Mouse (Mus musculus) liver, embryonic 12.5 days (tissue): ENCODE measurements at regions not wholly inside any gene's neighbourhood (a gene's known extent, or its start where the extent isn't known, plus 50 kb on each side); places are given as distances from the start of the nearest gene placed in this dataset.

Experiments used
- ATAC-seq: fragments of 200-750 bp; cut with Nextera tagmentation; 2 replicates; pipeline ENCODE4 v1.8.0; 2017; ENCODE audit warnings: moderate number of reproducible peaks, mild to moderate bottlenecking, moderate library complexity
- H3K27ac ChIP-seq: fragments of 300-500 bp; sonication (generic); 2 replicates; pipeline ENCODE4 v1.5.1; 2016; ENCODE audit warnings: mild to moderate bottlenecking
- H3K27me3 ChIP-seq: fragments of 300-500 bp; sonication (generic); replicated peaks from 2 replicates; pipeline ENCODE4 v1.6.1; 2016; ENCODE audit warnings: mild to moderate bottlenecking, moderate library complexity
- H3K36me3 ChIP-seq: fragments of 300-500 bp; sonication (generic); 2 replicates; pipeline ENCODE4 v1.6.1; 2016; ENCODE audit warnings: mild to moderate bottlenecking, moderate library complexity
- H3K4me1 ChIP-seq: fragments of 300-500 bp; sonication (generic); 2 replicates; pipeline ENCODE4 v1.6.1; 2016
- H3K4me2 ChIP-seq: fragments of 300-500 bp; sonication (generic); 2 replicates; pipeline ENCODE4 v1.6.1; 2016; ENCODE audit warnings: mild to moderate bottlenecking, moderate library complexity
- H3K4me3 ChIP-seq: fragments of 300-500 bp; sonication (generic); 2 replicates; pipeline ENCODE4 v1.5.1; 2016; ENCODE audit warnings: mild to moderate bottlenecking, moderate library complexity
- H3K9ac ChIP-seq: fragments of 300-500 bp; sonication (generic); 2 replicates; pipeline ENCODE4 v1.6.1; 2016; ENCODE audit warnings: mild to moderate bottlenecking, moderate library complexity
- H3K9me3 ChIP-seq: fragments of 300-500 bp; sonication (generic); replicated peaks from 2 replicates; pipeline ENCODE4 v1.6.1; 2016; ENCODE audit warnings: mild to moderate bottlenecking, moderate library complexity
- WGBS: fragments of 180-500 bp; shearing (Covaris S2); methylation state at CpG from one replicate; pipeline ENCODE4 v1.1.7; 2016; ENCODE audit not compliant: insufficient replicate concordance; 5-methylcytosine and 5-hydroxymethylcytosine counted together

DNA sequence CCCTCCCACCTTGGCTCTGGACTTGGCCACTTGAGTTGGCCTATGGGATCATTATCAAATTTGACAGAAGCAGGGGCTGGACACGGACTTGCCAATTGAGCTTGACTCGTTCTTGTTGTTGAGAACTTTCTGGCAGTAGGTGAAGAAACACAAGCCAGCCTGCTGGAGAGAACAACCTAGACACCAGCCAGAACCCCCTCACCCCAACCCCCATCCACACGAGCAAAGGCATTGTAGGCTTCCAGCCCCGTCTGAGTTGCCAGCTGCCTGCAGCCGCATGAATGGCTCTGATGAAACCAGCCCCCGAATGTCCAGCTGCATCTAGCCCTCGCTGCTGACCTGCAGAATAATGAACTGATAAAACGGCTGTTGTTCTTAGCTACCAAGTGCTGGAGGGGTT is 98.7 kb upstream of the Magi3 start:
- no peaks in the 10 kb centered on the region for H3K9me3 ChIP-seq
- peak overlapping the region; percentile 4; the same call in 1 of the 2 replicates for H3K4me2 ChIP-seq
- H3K4me3 ChIP-seq, result no peak overlapping the region
- H3K4me1 ChIP-seq, result peaks cover 10% of the 10 kb centered on the region
- H3K27me3 ChIP-seq, result no peaks in the 10 kb centered on the region
- no peak overlapping the region for H3K27ac ChIP-seq
- H3K36me3 ChIP-seq, result no peaks in the 10 kb centered on the region
- no peak for ATAC-seq
- WGBS, result 29% methylated on average over 8 of the region's 8 CpGs
- H3K9ac ChIP-seq, result no peak overlapping the region

DNA sequence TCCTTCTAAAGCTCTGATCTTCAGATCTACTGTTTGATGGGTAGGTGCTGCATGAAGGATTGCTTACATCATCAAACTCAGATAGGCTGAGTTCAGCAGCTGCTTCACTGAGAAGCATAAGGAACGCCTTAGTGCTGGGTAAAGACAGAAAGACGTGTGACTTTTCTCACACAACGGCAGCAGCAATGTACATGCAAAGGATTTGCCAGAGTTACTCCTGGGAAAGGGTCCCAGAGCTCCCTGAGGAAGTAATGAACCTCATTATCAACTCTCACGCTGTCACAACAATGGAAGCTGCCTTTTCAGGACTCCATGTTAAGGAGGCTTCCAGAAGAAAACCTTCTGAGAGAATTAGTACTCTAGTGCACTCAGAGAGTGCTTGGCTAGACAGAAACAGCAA is 97.4 kb upstream of the Magi3 start:
- Histone ChIP-seq H3K27me3 (no peaks in the 10 kb centered on the region), H3K36me3 (no peaks in the 10 kb centered on the region), H3K27ac (no peak overlapping the region), H3K4me3 (no peak overlapping the region), H3K9me3 (no peaks in the 10 kb centered on the region), H3K4me2 (no peak overlapping the region), H3K4me1 (peaks cover 10% of the 10 kb centered on the region), H3K9ac (no peak overlapping the region)
- WGBS, result 66% methylated on average over 4 of the region's 4 CpGs
- ATAC-seq, result no peak

DNA sequence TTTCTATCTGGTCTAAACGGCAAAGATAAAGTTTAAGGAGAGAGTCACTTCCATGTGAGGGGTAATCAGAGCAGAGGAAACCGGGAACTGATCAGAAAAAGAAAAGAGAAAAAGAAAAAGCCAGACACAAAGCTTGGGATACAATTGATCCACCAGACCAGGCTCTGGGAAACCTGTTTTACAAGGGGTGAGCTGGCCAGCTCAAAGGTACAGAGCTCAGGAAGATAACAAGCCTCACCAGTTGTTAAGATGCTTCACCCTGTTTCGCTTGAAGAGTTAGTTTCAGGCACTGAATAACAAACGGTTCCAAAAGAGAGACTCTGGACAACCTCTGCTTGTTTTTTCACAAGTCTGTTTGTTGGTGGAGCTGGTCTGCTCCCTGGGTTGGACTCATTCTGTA is 92.9 kb upstream of the Magi3 start:
- Histone ChIP-seq H3K9me3 (no peaks in the 10 kb centered on the region), H3K4me2 (no peak overlapping the region), H3K36me3 (no peaks in the 10 kb centered on the region), H3K9ac (no peak overlapping the region), H3K27ac (no peak overlapping the region), H3K4me1 (no peaks in the 10 kb centered on the region), H3K4me3 (no peak overlapping the region), H3K27me3 (no peaks in the 10 kb centered on the region)
- no peak for ATAC-seq
- WGBS, result 51% methylated on average over 4 of the region's 4 CpGs

DNA sequence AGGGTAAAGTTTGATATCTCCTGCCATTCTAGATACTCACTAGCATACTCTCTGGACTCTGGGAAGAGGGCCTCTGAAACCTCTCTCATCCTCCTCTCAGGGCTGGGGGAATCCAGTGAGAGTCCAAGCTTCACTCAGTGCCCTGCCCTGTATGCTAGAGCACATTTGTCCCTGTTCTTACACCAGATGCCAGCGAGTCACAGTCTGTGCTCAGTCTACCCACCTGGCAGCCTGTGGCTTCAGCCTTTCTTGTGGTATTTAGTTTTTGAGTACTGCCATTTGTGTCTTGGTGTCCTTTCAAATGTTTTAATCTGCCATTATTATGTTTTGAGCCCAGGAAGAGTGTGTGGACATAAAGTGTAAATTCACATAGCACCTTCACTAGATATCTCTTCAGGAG is 86.8 kb upstream of the Magi3 start:
- no peak overlapping the region for H3K4me3 ChIP-seq
- no peak overlapping the region for H3K9ac ChIP-seq
- H3K9me3 ChIP-seq, result no peaks in the 10 kb centered on the region
- WGBS, result 69% methylated on average over 1 of the region's 1 CpGs
- no peak for ATAC-seq
- H3K36me3 ChIP-seq, result no peaks in the 10 kb centered on the region
- H3K27me3 ChIP-seq, result 0 out of 2 replicates have a peak, but pooled peaks cover 5% of the 10 kb centered on the region
- no peak overlapping the region for H3K4me2 ChIP-seq
- no peak overlapping the region for H3K27ac ChIP-seq
- H3K4me1 ChIP-seq, result no peaks in the 10 kb centered on the region

DNA sequence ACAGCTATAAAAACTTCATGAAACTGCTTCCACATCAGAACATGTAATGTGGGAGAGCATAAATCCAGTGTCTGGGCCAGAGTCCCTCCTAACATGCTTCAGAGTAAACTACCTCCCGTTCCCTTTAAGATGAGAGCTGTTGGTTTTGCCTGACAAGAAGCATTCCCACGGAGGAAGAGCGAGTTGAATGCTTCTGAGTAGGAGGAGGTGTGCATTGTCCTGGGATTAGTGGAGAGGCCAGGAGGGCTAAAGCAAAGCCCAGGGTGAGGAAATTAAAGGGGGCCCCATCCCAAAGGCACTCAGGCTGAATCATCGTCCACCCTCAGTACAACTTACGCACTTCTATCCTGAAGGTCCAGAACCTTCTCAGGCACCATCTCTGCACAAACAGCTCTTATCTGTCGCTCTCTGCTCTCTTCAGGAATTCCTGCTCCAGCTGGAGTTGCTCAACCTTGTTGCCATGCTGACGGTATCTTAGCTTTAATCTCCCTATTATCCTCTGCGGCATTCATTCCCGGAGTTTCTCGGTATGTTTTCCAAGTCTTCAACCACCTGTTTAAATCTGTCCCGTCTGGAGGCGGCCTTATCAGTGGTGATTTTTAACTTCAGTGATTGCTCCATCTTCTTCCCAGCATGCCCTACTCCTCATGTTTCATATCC is 85.9 kb upstream of the Magi3 start:
- no peaks in the 10 kb centered on the region for H3K36me3 ChIP-seq
- H3K4me1 ChIP-seq, result no peaks in the 10 kb centered on the region
- 47% methylated on average over 12 of the region's 12 CpGs for WGBS
- H3K27me3 ChIP-seq, result 0 out of 2 replicates have a peak, but pooled peaks cover 5% of the 10 kb centered on the region
- no peaks in the 10 kb centered on the region for H3K9me3 ChIP-seq
- no peak overlapping the region for H3K4me2 ChIP-seq
- H3K4me3 ChIP-seq, result no peak overlapping the region
- H3K9ac ChIP-seq, result no peak overlapping the region
- ATAC-seq, result no peak
- no peak overlapping the region for H3K27ac ChIP-seq

DNA sequence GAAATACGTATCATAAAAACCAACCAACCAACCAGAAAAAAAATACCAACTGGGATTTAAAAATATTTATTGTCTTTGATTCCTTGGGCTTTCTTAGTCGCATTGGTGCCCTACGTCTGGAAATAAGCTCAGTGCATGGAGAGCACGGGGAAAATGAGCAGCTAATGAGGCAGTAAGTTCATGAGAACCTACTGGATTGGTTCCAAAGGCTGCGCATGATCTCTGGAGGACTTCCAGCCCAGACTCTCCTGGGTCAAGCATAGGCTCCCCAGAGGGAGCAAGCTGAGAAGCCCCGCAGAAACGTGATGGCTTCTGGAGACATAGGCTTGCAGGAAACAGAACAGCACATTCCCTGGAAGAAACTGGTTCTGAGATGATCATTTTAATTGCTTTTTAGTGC is 83.4 kb upstream of the Magi3 start:
- no peak overlapping the region for H3K27ac ChIP-seq
- H3K4me2 ChIP-seq, result no peak overlapping the region
- no peaks in the 10 kb centered on the region; the same call in 1 of the 2 replicates for H3K4me1 ChIP-seq
- no peak for ATAC-seq
- no peaks in the 10 kb centered on the region for H3K9me3 ChIP-seq
- H3K4me3 ChIP-seq, result no peak overlapping the region
- H3K9ac ChIP-seq, result no peak overlapping the region
- 61% methylated on average over 7 of the region's 7 CpGs for WGBS
- 0 out of 2 replicates have a peak, but pooled peaks cover 5% of the 10 kb centered on the region for H3K27me3 ChIP-seq
- H3K36me3 ChIP-seq, result no peaks in the 10 kb centered on the region

DNA sequence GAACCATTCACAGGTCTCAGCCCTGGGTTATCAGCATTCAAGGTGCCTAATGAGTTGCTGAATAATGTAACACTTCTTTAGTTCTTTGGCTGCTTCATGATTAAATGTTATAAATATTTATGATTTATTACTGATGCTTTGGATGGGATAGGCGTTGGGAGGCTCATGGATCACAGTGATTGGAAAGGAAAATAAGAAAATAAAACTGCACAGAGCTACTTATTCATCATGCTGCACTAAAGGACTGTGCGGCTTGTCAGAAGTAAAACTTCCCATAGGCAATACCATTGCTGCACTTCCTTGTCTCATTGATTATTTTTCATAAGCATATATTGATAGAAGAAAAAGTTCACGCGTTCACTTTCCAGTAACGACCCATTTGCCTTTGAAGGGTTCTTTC is 80.0 kb upstream of the Magi3 start:
- no peak overlapping the region for H3K27ac ChIP-seq
- 76% methylated on average over 5 of the region's 5 CpGs for WGBS
- ATAC-seq, result no peak
- no peak overlapping the region for H3K4me2 ChIP-seq
- H3K4me1 ChIP-seq, result no peaks in the 10 kb centered on the region; the same call in 1 of the 2 replicates
- no peak overlapping the region for H3K9ac ChIP-seq
- no peak overlapping the region for H3K4me3 ChIP-seq
- H3K36me3 ChIP-seq, result no peaks in the 10 kb centered on the region
- no peaks in the 10 kb centered on the region for H3K9me3 ChIP-seq
- H3K27me3 ChIP-seq, result no peaks in the 10 kb centered on the region

DNA sequence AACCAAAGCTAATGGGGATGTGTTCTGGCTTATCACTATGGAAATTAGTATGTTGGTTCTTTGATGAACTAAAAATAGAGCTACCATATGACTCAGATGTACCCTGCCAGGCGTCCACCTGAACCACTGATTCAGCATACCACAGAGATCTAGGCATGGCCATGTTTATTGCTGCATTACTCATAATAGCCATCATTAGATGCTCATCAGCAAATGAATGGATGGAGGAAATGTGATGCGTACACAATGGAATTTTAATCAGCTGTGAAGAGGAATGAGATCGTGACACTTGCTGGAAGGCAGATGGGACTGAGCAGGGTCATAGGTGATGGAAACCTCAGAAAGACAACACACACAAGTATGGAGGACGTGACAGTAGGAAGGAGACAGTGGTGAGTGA is 78.7 kb upstream of the Magi3 start:
- H3K4me1 ChIP-seq, result no peaks in the 10 kb centered on the region; the same call in 1 of the 2 replicates
- no peak overlapping the region for H3K9ac ChIP-seq
- H3K27ac ChIP-seq, result no peak overlapping the region
- H3K9me3 ChIP-seq, result no peaks in the 10 kb centered on the region
- no peak overlapping the region for H3K4me2 ChIP-seq
- no peaks in the 10 kb centered on the region for H3K27me3 ChIP-seq
- H3K4me3 ChIP-seq, result no peak overlapping the region
- WGBS, result 54% methylated on average over 4 of the region's 4 CpGs
- no peaks in the 10 kb centered on the region for H3K36me3 ChIP-seq
- ATAC-seq, result no peak

DNA sequence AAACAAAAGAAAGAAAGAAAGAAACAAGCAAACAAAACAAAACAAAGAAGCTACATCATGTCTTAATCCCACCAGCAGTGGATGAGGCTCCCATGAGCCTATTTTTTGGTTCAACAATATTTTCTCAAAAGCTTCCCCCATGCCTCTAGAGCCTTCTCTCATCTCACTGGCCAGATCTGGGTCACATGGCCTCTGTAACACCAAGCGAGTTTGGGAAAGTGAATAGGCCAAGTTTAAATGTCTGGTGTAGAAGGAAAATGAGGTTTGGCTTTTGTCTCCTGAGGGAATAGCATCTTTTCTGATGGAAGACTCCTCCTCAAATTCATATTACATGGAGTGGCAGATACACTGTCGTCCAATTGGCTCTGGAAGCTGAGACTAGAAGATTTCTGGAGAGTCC is 78.2 kb upstream of the Magi3 start:
- Histone ChIP-seq H3K9ac (no peak overlapping the region), H3K27me3 (no peaks in the 10 kb centered on the region), H3K36me3 (no peaks in the 10 kb centered on the region), H3K4me1 (no peaks in the 10 kb centered on the region; the same call in 1 of the 2 replicates), H3K9me3 (no peaks in the 10 kb centered on the region), H3K4me2 (no peak overlapping the region), H3K4me3 (no peak overlapping the region), H3K27ac (no peak overlapping the region)
- no peak for ATAC-seq
- WGBS, result 65% methylated on average over 2 of the region's 2 CpGs

DNA sequence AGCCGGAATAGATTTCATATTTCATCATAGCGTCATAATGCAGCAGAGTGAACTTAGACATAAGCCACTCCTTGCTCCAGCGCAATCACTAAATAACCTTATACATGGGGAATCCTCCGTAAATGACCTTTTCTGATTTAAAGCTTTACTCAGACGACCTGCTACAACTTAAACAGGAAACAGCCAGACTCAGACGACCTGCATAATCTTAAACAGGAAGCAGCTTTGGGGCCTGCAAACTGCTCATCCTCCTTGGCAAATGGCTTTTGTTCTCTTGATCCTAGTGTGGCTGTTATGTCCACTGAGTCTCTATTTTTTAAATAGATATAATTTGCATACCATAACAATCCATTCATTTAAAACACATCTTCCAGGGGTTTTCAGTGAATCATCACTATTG is 76.9 kb upstream of the Magi3 start:
- Histone ChIP-seq H3K27me3 (no peaks in the 10 kb centered on the region), H3K36me3 (no peaks in the 10 kb centered on the region), H3K9ac (no peak overlapping the region), H3K4me3 (no peak overlapping the region), H3K4me2 (no peak overlapping the region), H3K27ac (no peak overlapping the region), H3K9me3 (no peaks in the 10 kb centered on the region), H3K4me1 (no peaks in the 10 kb centered on the region; the same call in 1 of the 2 replicates)
- 43% methylated on average over 6 of the region's 6 CpGs for WGBS
- ATAC-seq, result no peak

DNA sequence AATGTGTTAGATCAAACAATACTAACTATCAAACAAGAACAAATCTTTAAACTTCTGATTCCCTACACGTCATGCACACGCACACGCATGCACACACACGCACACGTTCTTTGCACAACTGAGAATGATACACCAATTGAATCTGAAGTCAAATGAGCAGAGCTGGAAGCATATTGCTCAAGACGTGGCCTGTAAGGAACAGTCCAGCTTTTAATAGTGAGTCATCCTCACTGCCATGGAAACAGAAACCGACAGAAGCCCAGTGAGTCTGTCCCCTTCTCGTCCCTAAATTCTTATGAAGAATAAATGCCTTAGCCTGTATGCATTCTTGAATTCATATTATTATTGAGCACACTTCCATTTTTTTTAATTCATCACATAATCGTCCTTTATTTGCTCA is 75.7 kb upstream of the Magi3 start:
- 67% methylated on average over 9 of the region's 9 CpGs for WGBS
- no peak for ATAC-seq

DNA sequence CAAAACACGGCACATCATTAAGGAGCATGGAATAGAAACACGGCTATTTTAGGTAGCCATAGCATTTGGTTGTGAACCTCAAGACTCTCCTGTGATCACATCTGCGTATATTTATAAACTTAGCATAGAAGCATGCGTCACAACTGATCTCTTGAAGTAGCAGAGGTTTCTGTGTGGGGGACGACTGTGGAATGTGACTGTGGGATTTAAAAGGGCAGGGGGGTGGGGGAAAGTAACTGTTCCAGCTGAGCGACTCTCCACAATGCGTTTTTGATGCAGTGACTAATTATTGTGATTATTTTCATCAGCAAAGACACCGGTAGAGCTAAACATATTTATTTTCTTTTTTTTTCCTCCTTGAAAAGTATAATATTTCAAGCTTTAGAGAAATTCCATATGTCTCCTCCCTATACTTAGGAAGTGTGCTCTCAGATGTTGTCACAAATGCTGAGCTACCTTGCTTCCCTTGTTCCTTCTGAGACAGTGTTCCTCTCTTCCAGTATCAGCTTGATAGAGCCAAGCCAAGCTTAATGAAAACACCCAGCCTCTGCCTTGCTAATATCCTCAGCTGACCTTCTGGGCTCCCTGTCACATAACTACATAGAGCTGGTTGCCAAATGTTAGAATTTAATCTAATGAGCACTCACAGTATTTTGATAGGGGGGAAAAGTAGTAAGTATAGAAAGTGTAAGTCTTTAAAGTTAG is 75.0 kb upstream of the Magi3 start:
- no peaks in the 10 kb centered on the region; the same call in 1 of the 2 replicates for H3K4me1 ChIP-seq
- H3K36me3 ChIP-seq, result no peaks in the 10 kb centered on the region
- H3K9ac ChIP-seq, result no peak overlapping the region
- no peak overlapping the region for H3K27ac ChIP-seq
- no peaks in the 10 kb centered on the region for H3K27me3 ChIP-seq
- H3K4me2 ChIP-seq, result no peak overlapping the region
- ATAC-seq, result no peak
- no peak overlapping the region for H3K4me3 ChIP-seq
- 68% methylated on average over 8 of the region's 8 CpGs for WGBS
- no peaks in the 10 kb centered on the region for H3K9me3 ChIP-seq

More for the DNA sequence above, 75.7 kb upstream of the Magi3 start:
- H3K4me2 ChIP-seq, result no peak overlapping the region
- H3K27me3 ChIP-seq, result no peaks in the 10 kb centered on the region
- H3K4me1 ChIP-seq, result no peaks in the 10 kb centered on the region; the same call in 1 of the 2 replicates
- H3K27ac ChIP-seq, result no peak overlapping the region
- H3K9ac ChIP-seq, result no peak overlapping the region
- no peak overlapping the region for H3K4me3 ChIP-seq
- H3K9me3 ChIP-seq, result no peaks in the 10 kb centered on the region
- H3K36me3 ChIP-seq, result no peaks in the 10 kb centered on the region
